Mouse (Mus musculus): ENCODE measurements around the gene Myl7.
"Not testable (repeated sequence)": the region's sequence is repeated elsewhere in the genome, so short reads cannot be mapped to it uniquely, and the experiment has no call there.

Myl7 gene

DNA sequence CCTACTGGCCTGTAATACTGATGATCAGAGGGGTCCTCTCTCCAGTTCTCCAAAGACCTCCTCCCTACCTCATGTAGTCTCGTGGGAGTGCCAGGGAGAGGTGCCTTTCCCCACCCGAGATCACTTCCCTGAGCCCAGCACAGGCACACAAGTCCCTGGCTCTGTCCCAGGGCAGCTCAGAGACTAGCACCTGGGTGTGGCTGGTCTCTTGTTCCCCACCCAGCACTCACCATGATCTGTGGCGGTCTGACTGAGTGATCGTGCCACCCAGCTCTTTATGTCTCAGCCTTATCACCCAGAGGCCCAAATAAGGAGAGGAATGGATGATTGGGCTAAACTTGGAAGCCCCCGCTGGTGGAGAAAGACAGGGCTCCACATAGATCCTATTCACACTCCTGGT is at the start of gene Myl7:
Gene Myl7, minus strand, starts transcription at position 252 of the 400 bp plus-strand sequence.
- no peak for DNase-seq

DNA sequence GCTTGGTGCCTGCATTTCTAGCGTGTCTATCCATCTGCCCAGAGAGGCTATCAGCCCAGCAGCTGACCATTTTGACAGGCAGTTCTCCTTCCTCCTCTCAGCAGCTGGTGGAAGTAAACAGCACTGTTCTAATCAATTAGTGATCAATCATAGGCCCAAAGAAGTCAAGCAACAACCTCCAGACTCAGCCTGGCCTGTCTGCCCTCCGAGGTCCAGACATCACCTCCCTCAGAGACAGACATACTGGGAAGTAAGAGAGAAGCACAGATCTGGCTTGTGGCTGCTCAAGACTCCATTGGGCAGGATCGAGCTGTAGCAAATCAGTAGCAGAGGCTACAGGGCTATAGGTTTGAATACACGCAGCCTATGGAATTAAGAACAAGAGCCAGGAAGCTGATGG is 49.2 kb upstream of the Myl7 start:
- DNase-seq, result no peak

GRCm38 (mm10) chr11:5945096-5945495 is 46.5 kb upstream of the Myl7 start:
- DNase-seq, result no peak

DNA sequence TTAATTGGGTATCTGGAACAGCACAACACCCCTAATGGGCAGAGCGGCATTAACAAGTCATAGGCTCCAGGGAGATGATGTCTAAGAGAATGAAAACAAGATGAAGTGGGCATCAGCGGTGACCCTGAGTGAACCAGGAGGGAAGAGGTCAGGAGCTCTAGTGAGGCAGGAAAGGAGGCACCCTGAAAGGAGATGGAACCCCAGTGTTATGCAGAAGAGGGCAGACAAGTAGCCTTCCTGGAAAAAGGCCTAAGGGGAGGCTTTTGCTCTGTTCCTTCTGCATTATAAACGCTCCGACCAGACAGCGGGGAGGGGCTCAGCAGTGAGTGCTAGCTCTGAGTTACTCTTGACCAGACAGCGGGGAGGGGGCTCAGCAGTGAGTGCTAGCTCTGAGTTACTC is 44.4 kb upstream of the Myl7 start:
- DNase-seq, result no peak

DNA sequence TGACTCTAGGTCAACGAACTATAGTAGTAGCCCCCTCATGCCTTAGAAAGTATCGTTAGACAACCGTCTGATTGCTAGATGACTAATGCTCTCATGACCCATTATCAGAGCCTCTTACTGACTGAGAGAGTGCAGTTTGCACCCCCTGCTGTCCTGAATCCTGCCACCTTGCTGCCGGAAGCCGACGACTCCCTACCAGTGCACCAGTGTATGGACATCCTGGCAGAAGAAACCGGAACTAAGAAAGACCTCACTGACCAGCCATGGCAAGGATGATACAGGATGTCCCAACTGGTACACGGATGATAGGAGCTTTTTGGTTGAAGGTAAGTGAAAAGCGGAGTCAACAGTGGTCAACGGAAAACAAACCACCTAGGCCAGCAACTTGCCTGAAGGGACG is 35.9 kb upstream of the Myl7 start:
- not testable (repeated sequence) for DNase-seq

- peak in 1 of 2 experiments; percentile 22 for DNase-seq
These were observed 33.4 kb upstream of the Myl7 start for GRCm38 (mm10) chr11:5931947-5932346.

DNA sequence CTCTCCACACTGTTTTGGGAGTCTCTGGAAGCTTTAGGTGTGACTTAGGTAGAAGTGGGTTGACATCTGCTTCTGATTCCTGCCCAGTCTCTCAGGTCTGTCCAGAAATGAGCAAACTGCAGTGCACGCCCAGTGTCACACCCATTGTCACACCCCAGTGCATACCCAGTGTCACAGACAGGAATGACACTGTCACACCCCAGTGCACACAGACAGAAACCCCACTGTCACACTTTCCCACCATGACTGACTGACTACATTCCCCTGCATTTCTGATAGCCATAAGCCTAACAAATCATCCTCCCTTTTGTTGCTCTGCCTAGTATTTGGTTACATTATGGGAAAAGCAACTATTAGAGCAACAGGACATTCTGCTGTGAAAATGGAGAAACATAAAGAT is 32.0 kb upstream of the Myl7 start:
- no peak for DNase-seq

- no peak for DNase-seq
These were observed 28.2 kb upstream of the Myl7 start for GRCm38 (mm10) chr11:5926696-5927220.

GRCm38 (mm10) chr11:5924699-5925098 is 26.1 kb upstream of the Myl7 start:
- DNase-seq, result no peak

- peak; percentile 16 to 33 for DNase-seq
These were observed 21.9 kb upstream of the Myl7 start for GRCm38 (mm10) chr11:5920323-5920960.

DNA sequence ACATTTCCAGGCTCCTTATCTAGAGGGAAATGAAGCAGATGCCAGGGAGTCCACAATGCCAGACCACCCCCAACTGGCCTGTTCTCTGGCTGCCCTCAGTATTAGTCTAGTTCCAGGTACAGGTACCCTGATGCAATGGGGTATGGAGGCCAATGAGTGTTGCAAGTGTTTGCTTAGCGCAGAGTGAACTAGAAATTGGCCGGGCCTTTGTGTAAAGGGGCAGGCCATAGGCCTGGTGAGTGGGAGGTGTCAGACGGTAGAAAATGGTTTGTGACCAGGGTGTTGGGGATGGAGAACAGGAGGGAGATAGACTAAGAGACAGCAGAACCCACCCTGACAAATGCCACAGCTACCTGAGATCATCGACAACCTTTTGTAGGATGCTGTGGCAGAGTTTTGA is 21.0 kb upstream of the Myl7 start:
- DNase-seq, result no peak

- DNase-seq, result no peak
These were observed 19.5 kb upstream of the Myl7 start for GRCm38 (mm10) chr11:5918111-5918510.

- no peak for DNase-seq
These were observed 17.6 kb upstream of the Myl7 start for GRCm38 (mm10) chr11:5916178-5916548.

DNA sequence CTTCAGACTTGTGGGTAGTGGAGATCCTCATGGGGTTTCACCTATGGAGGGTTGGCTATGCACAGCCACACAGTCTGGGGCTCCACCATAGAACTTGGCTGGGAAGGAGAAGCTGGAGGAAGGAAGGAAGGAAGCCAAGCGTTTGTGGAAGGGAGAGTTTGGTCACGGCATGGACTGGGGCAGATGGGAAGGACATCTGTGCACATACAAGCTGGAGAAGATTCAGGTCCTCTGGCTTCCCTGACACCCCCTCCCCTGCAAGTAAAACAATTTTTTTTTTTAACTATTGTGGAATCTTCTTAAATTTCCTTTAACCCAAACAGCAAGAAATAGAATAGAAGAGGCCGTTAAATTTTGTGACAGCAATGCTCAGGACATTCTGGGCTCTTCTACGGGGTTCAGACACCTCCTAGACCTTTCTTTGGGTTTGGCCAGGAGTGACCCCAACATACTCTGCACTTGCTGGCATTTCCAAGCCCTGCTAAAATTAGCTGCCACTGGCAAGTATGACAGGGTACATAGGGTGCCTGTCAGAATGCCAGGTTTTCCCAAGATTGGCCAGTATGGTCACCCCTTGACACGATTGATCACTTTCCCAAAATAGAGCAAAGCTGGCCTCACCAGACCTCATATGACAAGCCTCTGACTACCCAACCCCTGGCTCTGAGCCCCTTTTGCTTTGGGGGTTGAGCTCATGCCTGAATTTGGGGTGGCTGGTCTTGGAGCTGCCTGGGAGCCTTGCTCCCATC is 17.0 kb upstream of the Myl7 start:
- no peak for DNase-seq

- DNase-seq, result no peak
These were observed 16.4 kb upstream of the Myl7 start for GRCm38 (mm10) chr11:5914940-5915339.

DNA sequence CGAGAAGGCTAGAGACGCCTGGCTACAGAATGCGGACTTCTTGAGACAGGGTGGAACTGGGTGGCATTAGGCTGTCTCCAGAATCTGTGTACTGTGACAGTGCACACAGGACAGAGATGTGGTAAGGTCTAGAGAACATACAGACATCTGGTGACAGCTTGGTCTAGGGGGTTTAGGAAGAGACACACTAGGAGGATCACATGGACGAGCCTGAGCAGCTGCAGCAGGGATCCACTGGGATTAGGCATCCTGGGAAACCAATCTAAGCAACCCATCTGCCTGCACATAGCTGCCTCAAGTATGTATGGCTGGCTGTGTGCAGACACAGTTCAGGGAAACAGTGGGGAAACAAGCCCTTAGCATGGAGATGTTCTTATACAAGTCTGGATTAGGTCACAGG is 15.4 kb upstream of the Myl7 start:
- DNase-seq, result no peak

DNA sequence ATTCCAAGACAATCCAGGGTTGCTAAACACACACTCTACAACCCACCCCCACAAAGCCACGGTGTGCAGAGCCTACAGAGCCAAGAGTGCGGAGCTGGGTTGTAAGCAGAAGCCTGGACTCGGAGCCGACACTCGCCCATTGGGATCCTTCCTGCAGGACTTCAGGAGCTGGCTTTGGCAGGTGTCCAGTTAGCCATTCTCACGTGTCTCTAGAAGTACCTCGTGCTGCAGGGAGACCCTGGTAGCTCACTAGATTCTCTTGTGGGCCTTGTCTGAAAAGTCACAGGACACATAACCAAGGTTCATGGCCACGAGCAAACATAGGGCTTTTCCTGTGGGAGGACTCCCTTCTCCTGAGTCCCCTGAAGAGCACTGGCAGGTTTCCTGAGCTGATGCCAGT is 14.7 kb upstream of the Myl7 start:
- no peak for DNase-seq

GRCm38 (mm10) chr11:5912635-5913034 is 14.1 kb upstream of the Myl7 start:
- peak; percentile 36 to 40 for DNase-seq

GRCm38 (mm10) chr11:5908642-5909041 is 10.1 kb upstream of the Myl7 start:
- DNase-seq, result no peak

- DNase-seq, result no peak
These were observed 8.5 kb upstream of the Myl7 start for GRCm38 (mm10) chr11:5907096-5907495.

DNA sequence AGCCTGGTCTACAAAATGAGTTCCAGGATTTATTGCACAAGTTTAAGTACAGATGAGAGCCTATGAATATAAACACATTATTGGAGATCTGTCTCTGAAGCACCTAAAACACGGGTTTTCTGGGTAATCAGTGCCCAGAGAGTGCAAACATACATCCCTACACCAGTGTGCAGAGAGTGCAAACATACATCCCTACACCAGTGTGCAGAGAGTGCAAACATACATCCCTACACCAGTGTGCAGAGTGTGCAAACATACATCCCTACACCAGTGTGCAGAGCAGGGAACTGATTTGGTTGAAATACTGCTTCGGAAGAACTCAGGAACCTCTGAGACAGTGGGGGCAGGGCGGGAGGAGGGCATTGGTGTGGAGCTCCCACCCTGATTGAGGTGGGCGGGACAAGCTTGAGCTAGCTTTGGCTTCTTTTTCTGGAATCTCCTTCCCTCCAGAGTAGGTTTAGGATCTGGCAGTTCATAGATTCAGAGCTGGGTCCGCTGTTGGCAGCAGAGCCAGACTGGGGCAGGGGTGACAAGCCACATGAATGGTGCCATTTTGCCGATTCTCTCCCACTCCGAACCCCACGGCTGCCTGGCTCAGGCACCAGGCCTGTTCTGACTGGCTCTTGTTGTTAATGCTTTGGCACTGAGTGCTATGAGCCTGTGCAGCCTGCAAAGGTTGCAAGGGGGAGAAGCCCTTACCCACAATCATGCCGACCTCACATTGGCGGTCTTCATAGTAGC is 7.4 kb upstream of the Myl7 start:
- DNase-seq, result no peak

DNA sequence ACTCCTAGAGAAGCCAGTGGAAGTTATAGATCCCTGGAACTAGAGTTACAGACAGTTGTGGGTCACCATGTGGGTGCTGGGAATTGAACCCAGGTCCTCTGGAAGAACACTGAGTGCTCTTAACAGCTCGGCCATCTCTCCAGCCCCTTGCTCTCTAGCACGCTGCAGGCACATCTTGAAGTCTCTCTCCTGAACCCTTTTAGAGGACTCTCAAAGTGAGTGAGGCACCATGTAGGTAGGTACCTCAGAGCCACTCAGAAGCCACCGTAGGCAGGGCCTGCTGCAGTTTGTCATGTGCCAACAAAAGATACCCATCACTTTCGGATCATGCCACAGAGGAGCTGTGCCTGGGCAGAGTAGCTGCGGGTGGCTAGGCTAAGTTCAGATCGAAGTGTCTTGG is 6.3 kb upstream of the Myl7 start:
- DNase-seq, result no peak

- no peak for DNase-seq
These were observed 5.8 kb upstream of the Myl7 start for GRCm38 (mm10) chr11:5904357-5904756.

- no peak for DNase-seq
These were observed 5.3 kb upstream of the Myl7 start for GRCm38 (mm10) chr11:5903844-5904243.

All from thymus, postnatal 36 days (tissue).